Mouse (Mus musculus) T-helper 17 cell (primary cell): ENCODE results near the gene Mycn.

Experiments
- in situ Hi-C, 2 experiments: fragments of 300-600 bp; cut with MboI, MseI; formaldehyde crosslinking; loops; 1 replicate in 1 of 2; 2 replicates in 1 of 2; pipeline ENCODE4 v1.15.1; 2025; ENCODE audit warnings: high pct_unique_total_duplicates in 2 of 2

Mycn gene

DNA sequence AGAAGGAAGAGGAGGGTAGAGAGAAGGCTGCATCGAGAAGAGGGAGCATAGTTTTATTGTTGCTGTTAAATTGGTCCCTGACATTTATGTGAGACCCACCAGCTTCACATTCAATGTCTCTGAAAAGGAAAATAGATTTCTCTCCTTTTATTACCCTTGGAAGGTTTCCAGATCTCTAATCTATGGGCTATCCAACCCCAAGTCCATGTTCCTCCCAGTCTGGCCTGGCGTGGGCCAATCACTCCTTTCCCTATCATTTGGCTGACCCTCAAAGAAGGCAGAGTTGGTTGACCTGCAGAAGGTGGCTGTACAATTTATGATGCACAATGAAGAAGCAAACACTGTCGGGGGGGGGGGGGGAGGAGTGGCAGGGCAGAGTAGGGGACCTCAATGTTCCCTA lies 13.5 kb downstream of the Mycn start:
- in situ Hi-C loops, result loop anchor here in 1 of 2 experiments (25.0 kb wide), 1 partner anchor 1716 kb away; the partner anchor contains the start of gene Msgn1

DNA sequence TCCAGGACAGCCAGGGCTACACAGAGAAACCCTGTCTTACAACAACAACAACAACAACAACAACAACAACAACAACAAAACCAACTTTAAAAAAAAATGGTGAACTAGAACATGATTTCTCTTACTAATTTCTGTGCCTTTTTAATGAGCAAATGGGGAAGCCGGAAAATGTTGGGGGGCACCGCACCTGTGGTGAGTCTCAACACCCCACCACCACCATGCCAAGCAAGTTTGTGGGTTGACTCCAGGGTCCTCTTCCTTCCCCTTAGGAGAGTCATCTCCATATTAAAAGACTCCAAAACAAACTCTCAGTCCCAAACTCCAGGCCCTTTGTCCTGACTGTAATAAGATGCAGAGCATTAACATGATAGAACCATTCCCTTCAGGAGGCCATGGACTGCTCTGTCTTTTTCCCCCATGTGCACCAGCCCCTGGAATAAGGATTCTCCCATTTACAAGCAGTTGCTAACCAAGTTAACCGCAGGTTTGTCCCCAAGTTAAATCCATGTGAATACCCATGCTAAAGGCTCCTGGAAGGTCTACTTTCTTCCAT lies 14.7 kb downstream of the Mycn start:
- in situ Hi-C loops, result loop anchor here in 1 of 2 experiments (25.0 kb wide), 1 partner anchor 1715 kb away; the partner anchor contains the start of gene Msgn1

DNA sequence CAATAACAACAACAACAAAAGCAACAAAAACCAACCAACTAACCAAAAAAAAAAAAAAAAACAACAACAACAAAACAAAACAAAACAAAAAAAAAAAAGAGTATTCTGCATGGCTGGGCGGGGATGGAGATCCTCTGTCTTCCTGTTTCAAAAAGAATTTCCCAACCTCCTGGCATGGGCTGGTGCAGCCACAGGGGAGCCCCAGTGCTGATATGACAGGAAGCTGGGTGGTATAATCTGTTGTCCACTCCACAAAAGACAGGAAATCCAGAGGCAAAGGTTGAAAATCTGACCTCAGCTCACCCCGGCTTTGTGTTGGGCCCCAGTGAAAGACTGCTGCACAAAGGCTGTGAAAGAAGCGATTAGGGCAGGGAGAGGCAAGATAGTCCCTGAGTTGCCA lies 17.3 kb downstream of the Mycn start:
- in situ Hi-C loops, result no loop called here

DNA sequence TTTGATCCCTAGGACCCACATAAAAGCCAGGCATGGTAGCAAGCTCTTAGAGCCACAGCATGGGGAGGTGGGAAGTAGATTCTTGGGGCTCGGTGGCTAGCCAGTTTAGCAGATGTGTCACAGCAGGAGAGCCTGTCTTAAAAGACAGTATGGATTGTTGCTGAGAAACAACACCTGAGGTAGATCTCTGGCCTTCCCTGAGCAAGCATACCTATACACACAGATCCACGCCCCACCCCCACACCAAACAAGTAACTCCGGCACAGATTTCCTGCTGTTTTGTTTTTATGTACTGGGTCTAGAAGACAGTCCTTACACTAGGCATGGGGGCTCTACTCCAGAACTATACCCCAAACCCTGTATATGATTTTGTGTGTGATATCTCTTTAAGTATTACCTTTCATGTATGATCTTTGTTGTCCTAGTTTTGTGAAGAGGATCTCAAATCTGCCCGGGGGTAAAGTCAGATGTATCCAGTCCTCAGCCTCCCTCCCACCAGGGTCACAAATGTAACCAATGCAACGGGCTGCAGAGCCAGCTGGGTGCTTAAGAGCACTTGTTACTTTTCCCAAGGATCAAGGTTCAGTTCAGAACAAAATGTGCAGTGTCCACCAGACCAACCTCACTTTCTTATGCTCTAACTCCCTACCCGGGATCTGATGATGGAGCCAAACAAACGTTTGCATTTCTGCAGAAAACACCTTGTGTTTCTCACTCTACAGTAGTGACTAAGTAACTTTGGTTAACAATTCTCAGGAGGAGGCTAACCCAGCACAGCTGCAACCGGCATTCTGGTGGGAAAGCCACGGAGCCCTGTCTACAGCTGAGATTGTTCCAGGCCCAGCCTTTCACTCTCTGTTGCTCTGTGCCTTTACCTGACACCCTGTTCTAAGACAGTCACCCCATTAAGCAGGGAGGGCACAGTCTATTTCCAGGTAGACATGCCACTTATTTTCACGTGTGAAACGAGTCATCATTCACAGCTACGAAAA lies 21.3 kb downstream of the Mycn start:
- in situ Hi-C loops, result no loop called here

DNA sequence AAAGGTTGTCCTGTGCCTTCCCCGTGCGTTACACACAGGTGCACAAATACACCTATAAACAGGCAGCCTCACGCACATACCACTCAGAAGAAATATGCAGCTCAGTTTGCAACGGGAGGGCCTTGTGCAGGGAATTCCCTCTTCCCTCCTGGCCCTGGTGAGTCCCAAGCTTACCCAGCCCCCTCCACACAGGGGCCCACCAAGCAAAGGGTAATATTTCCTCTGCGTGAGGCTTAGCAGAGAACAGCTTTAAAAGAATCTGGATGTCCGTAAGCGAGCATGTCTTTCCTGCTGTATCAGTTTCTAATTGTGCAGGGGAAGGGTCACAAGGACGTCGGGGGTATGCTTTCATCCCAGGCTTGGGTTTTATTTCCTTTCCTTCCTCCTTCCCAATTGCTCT lies 25.4 kb downstream of the Mycn start:
- in situ Hi-C loops, result no loop called here

DNA sequence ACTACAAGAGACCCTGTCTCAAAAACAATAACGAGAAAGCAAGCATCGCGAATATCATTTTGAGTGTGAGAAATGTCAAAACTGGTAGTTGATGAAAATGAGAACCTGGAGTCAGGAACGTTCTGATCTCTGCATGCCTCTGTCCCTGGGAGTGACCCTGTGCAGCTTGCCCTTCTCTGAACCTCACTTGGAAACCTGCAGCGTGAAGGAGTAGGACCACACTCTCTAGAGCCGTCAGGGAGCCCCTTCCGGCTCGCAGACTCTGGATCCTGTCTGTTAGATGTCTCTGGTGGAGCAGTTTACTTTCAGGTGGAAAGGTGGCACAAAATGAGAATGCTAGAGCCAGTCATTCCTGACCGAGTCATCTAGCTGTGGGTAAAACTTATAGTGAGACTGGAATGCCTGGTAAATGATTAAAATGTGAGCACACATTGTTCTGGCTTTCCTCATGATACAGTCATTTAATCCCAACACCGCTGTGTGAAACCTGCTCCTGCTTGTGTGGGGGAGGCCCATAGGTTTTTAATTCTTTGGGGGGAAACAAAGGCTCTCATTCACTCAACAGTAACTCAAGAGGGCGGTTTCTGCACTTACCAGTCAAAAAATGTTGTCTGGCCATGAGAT lies 31.2 kb downstream of the Mycn start:
- in situ Hi-C loops, result no loop called here

DNA sequence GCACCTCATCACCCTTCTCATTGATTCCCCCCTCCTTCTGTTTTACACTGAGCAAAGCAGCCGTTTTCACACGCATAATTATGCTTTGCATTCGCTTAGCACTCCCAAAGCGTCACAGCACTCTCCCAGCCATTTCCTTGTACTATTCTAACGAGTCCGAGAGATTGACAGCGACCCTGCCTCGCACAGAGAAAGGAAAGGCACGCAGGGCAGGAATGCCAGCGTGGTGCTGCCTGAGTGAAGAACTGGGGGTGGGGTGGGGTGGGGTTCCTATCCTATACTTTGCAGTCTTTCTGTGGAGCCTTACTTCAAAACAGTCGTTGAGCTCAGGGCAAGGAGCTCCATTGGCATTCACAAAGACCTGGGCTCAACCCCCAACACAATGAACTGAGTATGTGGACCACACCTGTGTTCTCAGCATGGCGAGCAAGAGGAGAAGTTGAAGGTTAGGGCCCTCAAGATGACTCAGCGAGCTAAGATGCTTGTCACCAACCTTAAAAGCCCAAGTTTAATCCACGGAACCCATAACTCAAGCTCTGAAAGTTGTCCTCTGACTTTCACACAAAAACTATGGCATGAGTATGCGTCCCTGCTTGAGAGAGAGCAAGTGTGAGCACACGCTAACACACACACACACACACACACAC lies 32.0 kb downstream of the Mycn start:
- in situ Hi-C loops, result no loop called here

DNA sequence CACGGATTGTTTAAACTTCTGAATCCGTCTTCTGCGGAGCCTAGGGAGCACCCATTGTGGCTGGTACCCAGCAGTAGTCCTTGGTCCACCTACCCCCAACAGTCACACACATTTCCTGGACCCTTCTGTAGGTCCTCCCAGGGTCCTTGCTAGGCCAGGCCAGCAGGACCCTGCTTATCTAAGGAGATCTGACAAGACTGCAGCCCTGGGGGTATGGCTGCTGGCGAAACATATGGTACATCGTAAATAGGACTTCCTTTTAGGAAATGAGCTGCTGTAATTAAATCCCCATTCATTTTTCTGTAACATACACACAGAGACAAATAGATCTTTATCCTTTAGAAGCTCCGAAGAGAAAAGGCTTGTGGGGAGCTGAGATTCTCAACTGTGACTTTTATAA lies 34.9 kb downstream of the Mycn start:
- in situ Hi-C loops, result no loop called here

DNA sequence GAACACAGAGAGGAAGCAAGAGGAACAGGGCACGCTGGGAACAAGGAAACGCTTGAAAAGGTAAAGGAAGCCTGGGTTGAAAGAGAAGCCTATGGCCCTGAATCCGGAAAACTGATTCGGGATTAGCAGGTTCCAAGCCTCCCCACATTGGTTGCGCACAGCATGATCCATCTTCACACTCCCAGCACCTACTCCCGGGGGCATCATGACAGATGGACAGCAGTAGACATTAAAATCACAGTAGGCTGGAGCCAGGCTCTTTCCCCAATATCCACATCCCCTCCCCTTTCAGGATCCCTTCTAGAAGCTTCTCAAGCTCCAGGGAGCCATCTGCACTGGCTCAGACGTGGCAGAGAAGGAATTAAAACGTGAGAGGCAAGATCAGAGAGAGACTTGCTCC lies 35.4 kb downstream of the Mycn start:
- in situ Hi-C loops, result no loop called here

DNA sequence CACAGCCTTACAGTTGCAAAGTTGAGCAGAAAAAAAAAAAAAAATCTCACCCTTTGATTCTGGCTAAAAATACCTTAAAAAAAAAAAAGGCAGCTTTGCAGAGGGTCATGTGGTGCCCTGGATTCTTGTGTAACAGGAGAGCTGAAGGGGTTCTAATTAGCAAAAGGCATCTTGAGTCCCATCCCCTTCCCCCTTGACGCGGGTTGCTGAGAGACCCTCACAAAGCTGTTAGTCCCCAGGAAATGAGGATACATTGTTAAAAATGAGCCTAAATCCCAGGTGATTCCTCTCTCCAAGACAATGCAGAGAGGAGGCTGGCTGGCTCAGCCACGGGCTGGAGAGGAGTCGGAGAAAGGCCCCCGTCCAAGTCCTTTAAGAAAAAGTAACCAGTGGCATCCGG lies 36.6 kb downstream of the Mycn start:
- in situ Hi-C loops, result no loop called here

DNA sequence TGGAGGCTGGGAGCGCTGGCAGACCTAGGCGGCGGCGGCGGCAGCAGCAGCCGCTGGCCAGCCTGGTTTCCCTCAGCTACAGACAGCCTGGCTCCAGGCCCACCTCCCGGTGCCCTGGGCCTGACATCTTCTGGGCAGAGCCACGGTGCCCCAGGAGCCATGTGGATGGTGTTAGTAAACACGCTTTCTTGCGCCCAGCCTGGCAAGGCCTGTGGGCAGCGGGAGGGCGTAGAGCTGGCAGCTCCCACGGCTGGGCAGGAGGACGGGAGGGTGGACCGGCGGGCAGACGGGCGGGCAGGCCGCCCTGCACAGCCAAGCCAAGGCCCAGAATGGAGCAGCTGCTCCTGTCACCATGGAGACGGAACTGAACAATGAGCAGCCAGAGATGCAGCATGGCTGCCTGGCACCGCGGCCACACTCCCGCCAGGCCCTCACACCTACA lies 37.2 kb downstream of the Mycn start:
- in situ Hi-C loops, result no loop called here

DNA sequence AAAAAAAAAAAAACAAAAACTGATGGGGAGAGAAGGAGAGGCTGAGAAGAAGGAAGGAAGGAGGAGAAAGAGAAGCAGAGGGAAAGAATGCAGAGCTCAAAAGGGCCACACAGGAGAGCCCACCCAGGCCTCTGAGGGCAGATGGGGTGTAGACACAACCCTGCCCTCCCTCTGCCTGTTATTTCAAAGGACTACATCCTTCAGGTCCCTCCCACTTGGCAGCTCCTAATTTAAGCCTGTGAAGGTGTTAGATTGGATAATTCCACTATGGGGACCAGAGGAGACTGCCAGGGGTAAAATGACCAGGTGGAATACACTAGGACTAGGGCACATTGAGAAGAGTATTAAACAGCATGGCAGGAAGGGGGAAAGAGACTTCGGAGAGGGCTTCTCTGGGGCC lies 37.6 kb downstream of the Mycn start:
- in situ Hi-C loops, result no loop called here

DNA sequence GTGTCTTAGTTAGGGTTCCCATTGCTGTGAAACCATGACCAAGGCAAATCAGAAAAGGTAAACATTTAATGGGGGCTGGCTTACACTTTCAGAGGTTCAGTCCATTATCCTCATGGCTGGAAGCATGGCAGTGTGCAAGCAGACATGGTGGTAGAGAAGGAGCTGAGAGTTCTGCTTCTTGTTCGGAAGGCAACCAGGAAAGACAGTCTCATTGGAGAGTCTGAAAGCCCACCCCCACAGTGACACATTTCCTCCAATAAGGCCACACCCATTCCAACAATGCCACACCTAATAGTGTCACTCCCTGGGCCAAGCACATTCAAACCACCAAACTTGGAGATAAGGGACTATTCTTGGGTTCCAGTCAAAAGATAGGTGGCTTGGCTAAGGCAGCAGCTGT lies 39.3 kb downstream of the Mycn start:
- in situ Hi-C loops, result no loop called here

DNA sequence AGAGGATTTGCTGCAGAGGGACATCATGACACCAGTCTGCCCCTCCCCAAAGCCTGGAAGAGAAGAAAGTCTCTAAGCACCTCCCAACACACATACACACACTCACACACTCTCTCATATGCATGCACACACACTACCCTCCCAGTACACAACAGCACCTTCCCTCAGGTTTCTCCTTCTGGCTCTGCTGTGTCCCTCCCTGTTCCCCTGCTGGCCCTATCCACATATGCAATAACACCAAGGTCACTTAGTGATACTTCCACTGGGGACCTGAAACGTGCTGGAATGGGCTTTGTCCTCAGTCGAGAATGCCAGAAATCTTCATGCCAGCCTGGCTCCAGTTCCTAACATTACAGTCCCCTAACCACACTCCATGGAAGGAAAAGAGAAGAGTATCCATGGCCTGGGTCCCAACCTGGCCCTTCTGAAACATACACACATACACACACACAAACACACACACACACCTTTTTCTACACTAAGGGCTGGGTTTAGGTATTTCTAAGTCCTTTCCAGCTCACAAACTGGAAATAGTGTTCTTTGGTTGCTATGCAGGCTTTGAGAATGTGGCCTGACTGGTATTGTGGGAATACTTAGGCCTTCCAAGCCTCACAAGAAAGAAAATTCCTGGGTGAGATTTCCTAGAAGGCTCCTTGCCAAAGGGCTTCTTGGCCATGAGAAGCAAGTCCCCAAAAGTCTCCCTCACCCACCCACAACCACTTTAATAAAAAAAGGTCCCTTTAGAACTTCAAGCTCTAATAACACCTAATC lies 43.2 kb downstream of the Mycn start:
- in situ Hi-C loops, result no loop called here

DNA sequence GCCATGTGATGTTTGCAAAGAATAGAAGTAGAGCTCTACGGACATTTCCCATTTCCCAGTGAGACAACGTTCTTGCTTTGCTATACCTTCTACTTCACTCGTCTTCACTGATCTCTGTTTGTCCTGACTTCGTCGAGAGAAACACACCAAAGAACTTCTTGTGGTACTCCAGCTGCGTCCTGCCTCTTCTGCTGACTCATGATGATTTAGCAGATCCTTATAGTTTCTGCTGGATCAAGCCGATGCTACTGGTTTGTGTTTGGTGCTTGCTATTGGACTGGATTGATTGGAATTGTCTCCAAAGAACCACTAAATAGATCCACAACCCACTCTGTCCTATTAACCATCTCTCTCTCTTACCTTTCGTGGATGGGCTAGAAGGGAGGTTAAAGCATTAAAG lies 47.7 kb downstream of the Mycn start:
- in situ Hi-C loops, result no loop called here

DNA sequence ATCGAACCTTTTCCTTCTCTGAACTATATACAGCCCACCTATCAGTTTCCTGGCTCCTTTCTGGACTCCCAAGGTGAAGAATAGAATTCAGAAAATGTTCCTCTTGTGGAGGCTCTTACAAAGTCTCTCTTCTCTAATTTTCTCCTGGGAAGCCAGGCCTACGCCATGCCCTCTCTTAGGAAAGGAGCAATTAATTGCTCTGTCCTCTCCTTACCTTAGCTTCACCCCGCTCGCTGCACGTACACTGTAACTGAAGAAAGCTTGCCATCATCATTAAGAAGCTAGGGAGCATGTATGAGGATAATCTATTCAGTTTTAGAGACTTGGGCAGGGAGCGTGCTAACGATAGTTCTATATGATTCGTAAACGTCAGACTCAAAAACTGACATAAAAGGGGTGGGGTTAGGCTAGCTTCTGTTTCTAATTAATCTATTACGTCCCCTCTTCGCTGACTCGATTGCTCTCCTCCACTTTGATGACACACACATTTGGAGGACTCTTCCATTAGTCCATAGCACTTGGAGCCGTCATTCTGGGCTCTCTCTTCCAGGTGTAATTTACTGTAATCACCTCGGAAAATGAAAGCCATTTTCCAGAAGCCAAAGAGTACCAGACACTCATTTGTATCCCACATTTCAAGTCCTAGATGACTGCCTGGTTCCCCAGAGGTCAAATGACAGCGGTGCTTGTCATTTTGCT lies 55.4 kb downstream of the Mycn start:
- in situ Hi-C loops, result no loop called here
